Mouse (Mus musculus) limb, embryonic 10.5 days (tissue): ENCODE results near the gene Ctdsp2. TPM values are rescaled to one million over a fixed set of nuclear protein-coding genes. Genes with fewer than 3 reads are reported as not detected.
A peak's percentile ranks its signal among the peaks of the same experiment; 100 is the strongest.

Source experiments
- DNase-seq: peaks from one replicate; pipeline ENCODE4 v3.0.0-alpha.2; 2017; ENCODE audit warnings: low spot score
- H3K27ac ChIP-seq: fragments of 300-500 bp; sonication (generic); 2 replicates; pipeline ENCODE4 v1.5.1; 2016; ENCODE audit warnings: mild to moderate bottlenecking
- H3K27me3 ChIP-seq: fragments of 300-500 bp; sonication (generic); 2 replicates; pipeline ENCODE4 v1.6.1; 2016; ENCODE audit warnings: low read depth, mild to moderate bottlenecking; ENCODE audit not compliant: poor library complexity, severe bottlenecking
- H3K36me3 ChIP-seq: fragments of 300-500 bp; sonication (generic); 2 replicates; pipeline ENCODE4 v1.6.1; 2016; ENCODE audit warnings: mild to moderate bottlenecking, moderate library complexity
- H3K4me1 ChIP-seq: fragments of 300-500 bp; sonication (generic); 2 replicates; pipeline ENCODE4 v1.6.1; 2016
- H3K4me3 ChIP-seq: fragments of 300-500 bp; sonication (generic); 2 replicates; pipeline ENCODE4 v1.5.1; 2016; ENCODE audit warnings: mild to moderate bottlenecking, moderate library complexity
- H3K9me3 ChIP-seq: fragments of 300-500 bp; sonication (generic); replicated peaks from 2 replicates; pipeline ENCODE4 v1.6.1; 2016; ENCODE audit warnings: mild to moderate bottlenecking
- WGBS: fragments of 180-500 bp; shearing (Covaris S2); methylation state at CpG from one replicate; pipeline ENCODE4 v1.1.7; 2016; 5-methylcytosine and 5-hydroxymethylcytosine counted together
- polyA plus RNA-seq: library from polyadenylated mRNA; unstranded; fragments of >200 nt; fragmentation: Nextera tagmentation; extraction: Ambion mirVana; gene quantifications from 2 replicates; pipeline ENCODE4 v1.2.1, GENCODE M21; 2016

The Ctdsp2 gene
- polyA plus RNA-seq, result 45.9 and 59.0 TPM in 2 replicates

DNA sequence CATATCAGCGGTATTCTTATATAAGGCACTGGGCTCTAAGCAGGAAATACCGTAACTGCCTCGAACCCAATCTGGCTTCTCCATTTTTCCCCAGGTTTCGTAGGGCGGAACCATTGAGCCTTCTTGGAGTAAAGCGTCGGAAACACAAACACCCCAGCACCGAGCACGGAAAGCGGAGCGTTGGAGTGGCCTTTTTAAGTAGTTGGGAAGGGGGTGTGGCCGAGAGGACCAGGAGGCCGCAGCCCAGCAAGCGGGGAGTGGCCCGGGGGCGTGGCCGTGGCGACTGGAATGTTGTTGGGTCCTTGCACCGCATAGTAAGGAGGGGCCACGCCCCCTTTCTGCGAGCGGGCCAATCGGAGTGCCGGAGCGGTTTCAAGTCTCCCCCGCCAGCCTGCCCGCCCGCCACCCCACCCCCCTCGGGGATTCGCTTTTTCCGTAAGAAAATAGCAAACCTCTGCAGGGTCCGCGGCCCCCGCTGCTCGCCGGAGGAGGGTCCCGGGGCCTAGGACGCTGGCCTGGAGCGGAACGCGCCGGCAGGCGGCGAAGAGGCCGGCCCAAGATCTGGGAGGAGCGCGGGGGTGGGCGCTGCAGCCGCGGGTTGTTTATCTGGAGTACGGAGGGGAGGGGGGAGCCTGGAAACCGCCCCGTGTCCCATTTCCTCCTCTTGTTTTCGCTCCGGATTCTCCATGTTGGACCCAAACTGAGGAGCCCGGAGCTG lies at the start of gene Ctdsp2:
Ctdsp2 (plus strand) TSS at position 441 of the 718 bp plus-strand sequence.
- no peaks in the 10 kb centered on the region for H3K27me3 ChIP-seq
- WGBS, result under 1% methylated on average over 56 of the region's 56 CpGs
- H3K4me1 ChIP-seq, result peaks cover 47% of the 10 kb centered on the region
- H3K27ac ChIP-seq, result peak within 1 kb of the TSS; percentile 96
- H3K9me3 ChIP-seq, result no peaks in the 10 kb centered on the region
- peak within 1 kb of the TSS; percentile 98 for H3K4me3 ChIP-seq
- H3K36me3 ChIP-seq, result peaks cover 9% of the 10 kb centered on the region
- DNase-seq, result peak; percentile 100

DNA sequence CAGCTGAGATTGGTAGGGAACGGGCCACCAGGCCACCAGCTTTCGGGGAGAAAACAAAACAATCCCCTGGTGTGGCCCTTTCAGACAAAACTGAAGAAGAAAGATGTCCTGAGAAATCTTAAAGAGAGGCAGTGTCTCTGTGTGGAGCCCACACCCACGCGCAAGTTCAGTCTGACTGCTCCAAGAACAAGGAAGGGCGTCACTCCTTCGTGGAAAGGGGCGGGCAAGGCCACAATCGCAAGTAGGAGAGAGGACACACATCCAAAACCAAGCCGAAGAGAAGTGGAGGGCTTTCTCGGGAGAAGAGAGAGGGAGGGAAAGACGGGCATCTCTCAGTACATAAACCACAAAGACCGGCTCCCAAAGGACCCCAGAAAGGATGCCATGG lies 49.7 kb upstream of the Ctdsp2 start:
- DNase-seq, result no peak
- peaks cover 40% of the 10 kb centered on the region for H3K27me3 ChIP-seq
- peaks cover 52% of the 10 kb centered on the region for H3K4me1 ChIP-seq
- peak overlapping the region; percentile 90 for H3K27ac ChIP-seq
- H3K4me3 ChIP-seq, result peak overlapping the region; percentile 70
- WGBS, result 34% methylated on average over 12 of the region's 12 CpGs
- H3K9me3 ChIP-seq, result no peaks in the 10 kb centered on the region
- no peaks in the 10 kb centered on the region for H3K36me3 ChIP-seq

DNA sequence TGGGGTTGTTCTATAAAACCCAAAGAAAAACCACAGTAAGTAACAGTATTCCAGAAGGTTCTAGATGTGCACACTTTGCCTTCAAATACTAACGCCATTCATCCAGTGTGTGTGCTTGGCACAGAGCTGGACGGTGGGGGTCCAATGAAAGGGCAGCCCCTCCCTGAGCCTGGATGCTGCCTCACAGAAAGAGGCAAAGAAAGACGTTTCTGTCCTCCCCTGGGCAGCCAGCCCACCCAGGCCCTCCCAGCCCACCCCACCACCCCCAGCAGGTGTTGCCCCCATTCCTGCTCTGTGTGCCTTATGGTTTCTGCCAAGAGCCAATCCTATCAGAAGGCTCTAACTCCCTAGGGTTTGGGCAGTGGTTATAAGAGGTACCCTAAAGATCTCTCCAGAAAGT lies 49.0 kb upstream of the Ctdsp2 start:
- no peak overlapping the region for H3K4me3 ChIP-seq
- H3K9me3 ChIP-seq, result no peaks in the 10 kb centered on the region
- WGBS, result 60% methylated on average over 3 of the region's 3 CpGs
- H3K27ac ChIP-seq, result no peak overlapping the region
- no peak for DNase-seq
- no peaks in the 10 kb centered on the region for H3K36me3 ChIP-seq
- H3K4me1 ChIP-seq, result peaks cover 53% of the 10 kb centered on the region
- peaks cover 40% of the 10 kb centered on the region for H3K27me3 ChIP-seq

DNA sequence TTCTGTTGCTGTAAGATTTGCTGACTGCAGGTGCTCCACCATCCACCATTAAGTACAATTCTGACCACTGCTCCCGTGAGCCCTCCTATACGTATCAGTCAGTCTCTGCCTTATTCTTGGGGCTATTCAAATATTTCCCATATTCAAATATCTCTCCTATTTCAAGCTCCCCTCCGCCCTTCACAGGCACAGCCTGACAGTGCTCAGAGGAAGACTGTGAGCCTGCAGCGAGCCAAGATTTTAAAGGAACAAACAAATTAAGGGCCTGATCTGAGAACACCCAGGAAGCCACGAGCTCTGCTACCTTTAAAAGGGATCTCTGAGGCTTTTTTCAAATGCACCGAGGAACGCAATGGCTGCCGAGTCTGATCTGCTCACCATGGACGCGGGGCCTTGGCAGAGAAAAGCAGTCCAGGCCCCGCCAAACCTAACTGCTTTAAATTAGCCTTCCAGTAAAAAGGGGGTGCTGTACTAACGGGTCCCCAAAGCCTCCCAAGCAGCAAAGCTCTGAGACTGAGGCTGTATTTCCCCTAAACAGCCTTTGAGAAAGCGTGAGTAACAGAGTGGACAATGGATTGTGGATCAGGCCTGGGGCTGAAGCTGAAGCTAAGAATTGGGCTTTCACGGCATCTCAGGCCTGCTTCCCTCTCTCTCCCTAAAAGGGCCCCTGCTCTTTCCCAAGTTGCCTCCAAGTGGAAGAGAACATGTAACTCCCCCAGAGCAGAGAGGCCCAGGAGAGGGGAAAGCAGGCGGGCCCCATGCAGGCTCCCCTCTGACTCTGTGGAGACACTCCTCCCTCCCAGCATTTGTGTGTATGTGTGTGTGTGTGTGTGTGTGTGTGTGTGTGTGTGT lies 48.0 kb upstream of the Ctdsp2 start:
- H3K4me1 ChIP-seq, result peaks cover 62% of the 10 kb centered on the region
- H3K36me3 ChIP-seq, result no peaks in the 10 kb centered on the region
- DNase-seq, result peak; percentile 50
- 55% methylated on average over 15 of the region's 15 CpGs for WGBS
- peak overlapping the region; percentile 87 for H3K27ac ChIP-seq
- H3K4me3 ChIP-seq, result no peak overlapping the region
- H3K9me3 ChIP-seq, result no peaks in the 10 kb centered on the region
- H3K27me3 ChIP-seq, result peaks cover 37% of the 10 kb centered on the region

DNA sequence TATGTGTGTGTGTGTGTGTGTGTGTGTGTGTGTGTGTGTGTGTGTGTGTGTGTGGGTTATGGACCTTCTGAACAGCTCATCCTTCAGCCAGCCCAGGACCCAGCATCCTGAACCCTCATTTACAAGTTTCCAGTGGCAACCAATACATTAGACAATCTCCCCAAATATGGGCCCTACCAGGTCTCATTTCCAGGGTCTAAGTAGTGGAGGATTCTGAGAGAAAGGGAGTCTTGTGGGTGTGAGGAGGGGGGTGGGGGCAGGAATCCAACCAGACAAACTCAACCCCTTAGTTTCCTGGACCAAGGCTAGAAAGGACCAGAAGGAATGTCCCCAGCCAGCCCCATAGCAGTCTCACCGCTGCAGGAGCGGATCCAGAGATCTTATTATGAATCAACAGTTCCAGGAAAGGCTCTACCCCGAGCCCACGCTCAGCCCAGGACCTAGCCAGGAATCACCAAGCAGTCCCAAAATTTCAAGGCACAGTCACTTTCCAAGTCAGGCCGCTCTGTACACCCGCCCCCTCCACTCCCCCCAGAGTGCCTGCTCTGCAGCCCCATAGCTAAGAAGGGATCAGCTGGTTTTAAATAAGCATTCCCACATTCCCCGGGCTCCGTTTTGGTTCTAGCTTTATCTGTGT lies 47.3 kb upstream of the Ctdsp2 start:
- Histone ChIP-seq H3K9me3 (no peaks in the 10 kb centered on the region), H3K27me3 (peaks cover 30% of the 10 kb centered on the region), H3K4me1 (peaks cover 69% of the 10 kb centered on the region), H3K36me3 (no peaks in the 10 kb centered on the region), H3K27ac (peak overlapping the region; percentile 87), H3K4me3 (no peak overlapping the region)
- WGBS, result 80% methylated on average over 8 of the region's 8 CpGs
- no peak for DNase-seq

DNA sequence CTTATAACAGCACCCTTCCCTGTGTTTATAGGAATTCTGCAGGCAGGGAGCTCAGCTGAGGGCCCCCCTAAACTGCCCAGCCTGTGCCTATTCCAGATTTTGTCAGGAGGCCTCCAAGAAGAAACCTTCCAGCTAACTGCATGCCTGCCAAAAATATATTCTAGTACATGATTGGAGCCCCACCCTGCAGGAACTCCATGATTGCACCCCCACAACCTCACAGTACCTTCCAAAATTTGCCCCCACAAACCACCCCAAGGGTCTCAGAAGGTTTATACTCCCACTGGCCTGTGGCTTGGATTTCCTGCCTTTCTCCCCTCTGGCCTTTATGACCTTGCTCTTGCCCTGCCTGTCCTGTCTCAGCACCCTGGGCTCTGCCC lies 46.8 kb upstream of the Ctdsp2 start:
- Histone ChIP-seq H3K27ac (peak overlapping the region; percentile 87), H3K27me3 (peaks cover 25% of the 10 kb centered on the region), H3K4me3 (no peak overlapping the region), H3K9me3 (no peaks in the 10 kb centered on the region), H3K36me3 (no peaks in the 10 kb centered on the region), H3K4me1 (peaks cover 68% of the 10 kb centered on the region)
- no peak for DNase-seq

DNA sequence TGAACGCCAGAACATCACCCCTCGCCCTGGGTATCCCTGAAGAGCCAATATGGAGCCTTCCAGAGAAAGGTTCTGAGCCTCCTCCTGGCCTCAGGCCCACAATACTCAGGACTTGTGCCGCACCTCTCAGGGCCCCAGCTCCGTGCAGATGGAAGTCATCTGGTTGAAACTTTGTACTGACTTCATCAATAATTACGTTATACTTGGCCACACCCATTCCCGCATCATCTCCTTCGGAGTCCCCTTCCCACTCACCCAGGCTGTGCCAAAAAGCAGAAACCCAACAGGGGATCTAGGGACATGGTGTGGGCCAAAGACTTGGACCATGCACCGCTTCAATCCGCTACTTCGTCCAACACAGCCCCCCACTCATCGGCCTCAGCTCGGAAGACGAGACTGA lies 44.0 kb upstream of the Ctdsp2 start:
- Histone ChIP-seq H3K27me3 (peaks cover 6% of the 10 kb centered on the region; the same call in 1 of the 2 replicates), H3K9me3 (no peaks in the 10 kb centered on the region), H3K4me3 (no peak overlapping the region), H3K36me3 (no peaks in the 10 kb centered on the region), H3K4me1 (peaks cover 40% of the 10 kb centered on the region), H3K27ac (peak overlapping the region; percentile 89)
- 93% methylated on average over 13 of the region's 13 CpGs for WGBS
- DNase-seq, result no peak

DNA sequence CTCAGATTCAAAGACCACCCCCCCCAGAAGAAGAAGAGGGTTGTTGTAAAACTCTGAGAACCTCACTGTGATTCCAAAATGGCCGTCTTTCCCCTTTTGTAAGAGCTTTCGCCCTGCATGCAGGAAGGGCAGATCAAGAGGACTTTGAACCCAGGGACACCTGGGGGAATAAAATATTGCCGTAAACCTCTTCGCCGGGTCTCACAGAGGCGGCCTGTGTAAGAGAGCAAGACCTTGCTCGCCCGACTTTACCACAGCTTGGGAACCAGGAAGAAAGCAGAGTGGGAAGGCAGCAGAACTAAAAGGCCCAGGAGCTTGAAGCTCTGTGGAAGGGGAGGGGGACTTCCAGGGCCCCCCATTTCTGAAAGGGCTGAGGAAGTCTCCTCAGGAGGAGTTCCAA lies 43.4 kb upstream of the Ctdsp2 start:
- no peaks in the 10 kb centered on the region for H3K9me3 ChIP-seq
- peaks cover 34% of the 10 kb centered on the region for H3K4me1 ChIP-seq
- no peaks in the 10 kb centered on the region for H3K36me3 ChIP-seq
- 74% methylated on average over 8 of the region's 8 CpGs for WGBS
- no peaks in the 10 kb centered on the region; the same call in 1 of the 2 replicates for H3K27me3 ChIP-seq
- H3K4me3 ChIP-seq, result peak overlapping the region; percentile 13; the same call in 1 of the 2 replicates
- H3K27ac ChIP-seq, result peak overlapping the region; percentile 89
- no peak for DNase-seq

DNA sequence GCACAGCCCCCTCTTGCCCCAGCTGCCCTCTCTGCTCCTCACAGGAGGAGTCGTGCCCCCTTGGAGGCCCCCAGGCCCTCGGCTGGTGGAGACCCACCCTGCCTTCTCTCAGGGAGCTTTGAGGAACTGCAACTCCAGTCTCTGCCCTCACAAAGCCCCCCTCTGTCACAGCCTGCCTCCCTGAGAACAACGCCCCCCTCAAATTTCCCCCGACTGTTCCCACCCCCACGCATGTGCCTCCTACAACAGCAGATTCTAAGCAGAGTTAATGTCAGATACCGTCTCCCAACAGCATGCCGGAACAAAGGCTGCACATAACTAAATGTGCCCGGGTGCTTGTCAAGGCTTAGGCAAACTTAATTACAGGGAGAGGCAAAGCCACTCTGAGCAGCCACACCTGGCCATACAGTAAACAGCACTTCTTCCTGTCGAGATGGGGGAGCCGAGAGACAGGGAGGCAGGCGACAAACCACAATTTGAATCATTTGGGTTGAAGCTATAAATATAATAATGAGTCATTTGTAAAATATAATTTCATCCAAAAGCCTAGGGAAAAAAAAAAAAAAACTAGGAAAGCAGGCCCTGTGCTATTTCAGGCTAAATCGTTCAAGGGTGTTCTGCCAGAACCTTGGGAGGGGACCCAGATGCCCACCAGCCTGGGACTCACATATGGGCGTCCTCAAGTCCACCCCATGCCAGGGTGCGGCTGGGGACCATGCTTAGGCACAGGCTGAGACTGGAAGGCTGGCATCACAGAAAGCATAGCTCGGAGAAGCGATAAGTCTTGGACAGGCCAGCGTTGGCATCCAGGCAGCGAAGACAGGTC lies 42.7 kb upstream of the Ctdsp2 start:
- Histone ChIP-seq H3K4me1 (peaks cover 28% of the 10 kb centered on the region), H3K36me3 (no peaks in the 10 kb centered on the region), H3K4me3 (peak overlapping the region; percentile 13; the same call in 1 of the 2 replicates), H3K9me3 (no peaks in the 10 kb centered on the region), H3K27me3 (no peaks in the 10 kb centered on the region), H3K27ac (peak overlapping the region; percentile 89)
- no peak for DNase-seq
- WGBS, result 58% methylated on average over 18 of the region's 18 CpGs

DNA sequence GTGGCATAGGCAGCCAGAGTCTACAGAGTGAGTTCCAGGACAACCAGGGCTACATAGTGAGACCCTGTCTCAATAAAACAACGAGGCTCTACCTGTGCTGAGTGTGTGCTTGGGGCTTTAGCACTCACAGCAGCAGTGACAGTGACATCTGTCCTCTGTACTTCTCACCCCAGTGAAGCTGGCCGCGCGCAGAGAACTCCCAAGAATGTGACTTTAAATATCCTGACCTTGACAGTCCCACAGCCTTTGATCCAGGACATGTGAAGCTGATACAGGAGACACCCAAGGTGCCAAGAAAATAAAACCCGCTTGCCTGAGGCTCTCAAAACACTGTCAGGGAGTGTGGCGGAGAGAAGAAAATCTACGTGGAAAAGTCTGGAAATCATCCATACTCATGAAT lies 37.6 kb upstream of the Ctdsp2 start:
- no peak overlapping the region for H3K27ac ChIP-seq
- 60% methylated on average over 7 of the region's 7 CpGs for WGBS
- peaks cover 3% of the 10 kb centered on the region for H3K4me1 ChIP-seq
- no peaks in the 10 kb centered on the region for H3K9me3 ChIP-seq
- no peak overlapping the region for H3K4me3 ChIP-seq
- no peaks in the 10 kb centered on the region for H3K27me3 ChIP-seq
- DNase-seq, result no peak
- no peaks in the 10 kb centered on the region for H3K36me3 ChIP-seq

DNA sequence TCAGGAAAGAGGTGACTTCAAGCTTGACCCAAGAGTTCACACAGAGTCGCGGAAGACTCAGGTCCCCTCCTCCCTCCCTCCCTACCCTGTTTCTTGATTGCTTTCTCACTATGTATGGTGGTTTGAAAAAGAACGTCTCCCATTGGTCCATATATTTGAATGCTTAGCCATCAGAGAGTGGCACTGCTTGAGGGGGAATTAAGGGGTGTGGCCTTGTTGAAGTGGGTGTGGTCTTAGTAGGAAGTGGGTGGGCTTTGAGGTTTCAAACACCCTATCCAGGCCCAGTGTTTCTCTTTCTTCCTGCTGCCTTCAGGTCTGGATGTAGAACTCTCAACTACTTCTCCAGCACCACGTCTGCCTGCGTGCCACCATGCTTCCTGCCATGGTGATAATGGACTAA lies 33.0 kb upstream of the Ctdsp2 start:
- DNase-seq, result no peak
- no peaks in the 10 kb centered on the region for H3K9me3 ChIP-seq
- H3K36me3 ChIP-seq, result no peaks in the 10 kb centered on the region
- 89% methylated on average over 5 of the region's 5 CpGs for WGBS
- peaks cover 9% of the 10 kb centered on the region for H3K4me1 ChIP-seq
- no peak overlapping the region for H3K4me3 ChIP-seq
- H3K27ac ChIP-seq, result no peak overlapping the region
- H3K27me3 ChIP-seq, result no peaks in the 10 kb centered on the region

DNA sequence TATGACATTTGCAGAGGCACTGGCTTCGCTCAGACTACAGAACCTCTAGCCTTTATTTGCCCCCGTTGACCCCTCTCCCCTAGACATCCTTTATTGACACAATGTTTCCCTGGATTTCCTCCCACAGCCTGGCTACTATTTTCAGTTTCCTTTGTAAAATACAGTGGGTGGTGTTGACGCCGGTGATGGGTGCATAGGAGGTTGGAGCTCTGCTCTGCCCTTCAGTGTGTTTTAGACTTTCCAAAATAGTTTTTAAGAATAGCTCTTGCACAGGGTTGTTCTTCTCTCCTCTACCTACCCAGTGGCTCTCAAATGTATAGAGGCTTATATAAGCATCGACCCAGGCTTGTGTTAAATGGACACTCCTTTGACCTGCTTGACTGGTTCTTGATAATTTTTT lies 28.7 kb upstream of the Ctdsp2 start:
- no peak overlapping the region for H3K4me3 ChIP-seq
- no peaks in the 10 kb centered on the region for H3K27me3 ChIP-seq
- WGBS, result 79% methylated on average over 5 of the region's 5 CpGs
- peaks cover 9% of the 10 kb centered on the region for H3K4me1 ChIP-seq
- DNase-seq, result no peak
- no peaks in the 10 kb centered on the region for H3K36me3 ChIP-seq
- H3K27ac ChIP-seq, result no peak overlapping the region
- no peaks in the 10 kb centered on the region for H3K9me3 ChIP-seq
